Mouse (Mus musculus): Measurements from ENCODE around the gene Ddr1. TPM values are rescaled to one million over a fixed set of nuclear protein-coding genes. Genes with fewer than 3 reads are reported as not detected.

The Ddr1 gene
- polyA plus RNA-seq, 1 experiment from 2014 or later: 72.5 TPM

- peaks cover 37% of the 10 kb centered on the region for H3K4me1 ChIP-seq (replicated peaks; ENCODE audit: control insufficient read depth, insufficient read depth, low read length)
- 2% methylated on average over 16 of the region's 16 CpGs for WGBS
- peak overlapping the region; percentile 73 for H3K4me2 ChIP-seq (replicated peaks)
- H3K27me3 ChIP-seq (ENCODE audit: control insufficient read depth, insufficient read depth, low read length): no peaks in the 10 kb centered on the region
- peak overlapping the region; percentile 97 for H3K27ac ChIP-seq
- DNase-seq (ENCODE audit: low spot score) (peak; percentile 66), ATAC-seq (ENCODE audit: low FRiP score) (peak; percentile 65)
- H3K4me3 ChIP-seq (replicated peaks; ENCODE audit: low read length): peak overlapping the region; percentile 36
- peak overlapping the region; percentile 71 for H3K9ac ChIP-seq
- H3K9me3 ChIP-seq (ENCODE audit: control insufficient read depth, low read length): no peaks in the 10 kb centered on the region
- peaks cover 15% of the 10 kb centered on the region for H3K36me3 ChIP-seq (replicated peaks; ENCODE audit: control insufficient read depth, insufficient read depth)
These were observed 6.5 kb downstream of the Ddr1 start for GRCm38 (mm10) chr17:35697759-35698500.

- Histone ChIP-seq H3K4me1 (replicated peaks; ENCODE audit: control insufficient read depth, insufficient read depth, low read length) (peaks cover 35% of the 10 kb centered on the region), H3K36me3 (replicated peaks; ENCODE audit: control insufficient read depth, insufficient read depth) (peaks cover 20% of the 10 kb centered on the region), H3K27me3 (ENCODE audit: control insufficient read depth, insufficient read depth, low read length) (no peaks in the 10 kb centered on the region), H3K9me3 (ENCODE audit: control insufficient read depth, low read length) (no peaks in the 10 kb centered on the region), H3K9ac (peak overlapping the region; percentile 71), H3K4me3 (replicated peaks; ENCODE audit: low read length) (peak overlapping the region; percentile 36), H3K4me2 (replicated peaks) (peak overlapping the region; percentile 73), H3K27ac (peak overlapping the region; percentile 97)
- DNase-seq (ENCODE audit: low spot score) (no peak), ATAC-seq (ENCODE audit: low FRiP score) (no peak)
- WGBS: 15% methylated on average over 1 of the region's 1 CpGs
These were observed 7.0 kb downstream of the Ddr1 start for GRCm38 (mm10) chr17:35697429-35697758.

- peaks cover 27% of the 10 kb centered on the region for H3K36me3 ChIP-seq (replicated peaks; ENCODE audit: control insufficient read depth, insufficient read depth)
- no peaks in the 10 kb centered on the region for H3K27me3 ChIP-seq (ENCODE audit: control insufficient read depth, insufficient read depth, low read length)
- peak overlapping the region; percentile 97 for H3K27ac ChIP-seq
- no peaks in the 10 kb centered on the region for H3K9me3 ChIP-seq (ENCODE audit: control insufficient read depth, low read length)
- peak overlapping the region; percentile 73 for H3K4me2 ChIP-seq (replicated peaks)
- H3K9ac ChIP-seq: peak overlapping the region; percentile 71
- H3K4me1 ChIP-seq (replicated peaks; ENCODE audit: control insufficient read depth, insufficient read depth, low read length): peaks cover 34% of the 10 kb centered on the region
- no peak for ATAC-seq (ENCODE audit: low FRiP score)
- peak overlapping the region; percentile 36 for H3K4me3 ChIP-seq (replicated peaks; ENCODE audit: low read length)
- no peak for DNase-seq (ENCODE audit: low spot score)
- WGBS: 59% methylated on average over 6 of the region's 6 CpGs
These were observed 7.7 kb downstream of the Ddr1 start for GRCm38 (mm10) chr17:35696691-35697090.

GRCm38 (mm10) chr17:35695289-35695688, 9.1 kb downstream of the Ddr1 start:
- Histone ChIP-seq H3K4me3 (replicated peaks; ENCODE audit: low read length) (no peak overlapping the region), H3K9ac (no peak overlapping the region), H3K4me2 (replicated peaks) (no peak overlapping the region), H3K27me3 (ENCODE audit: control insufficient read depth, insufficient read depth, low read length) (no peaks in the 10 kb centered on the region), H3K36me3 (replicated peaks; ENCODE audit: control insufficient read depth, insufficient read depth) (peaks cover 41% of the 10 kb centered on the region), H3K27ac (no peak overlapping the region), H3K4me1 (replicated peaks; ENCODE audit: control insufficient read depth, insufficient read depth, low read length) (peaks cover 34% of the 10 kb centered on the region), H3K9me3 (ENCODE audit: control insufficient read depth, low read length) (no peaks in the 10 kb centered on the region)
- no peak for ATAC-seq (ENCODE audit: low FRiP score)
- DNase-seq (ENCODE audit: low spot score): no peak
- WGBS: 94% methylated on average over 2 of the region's 2 CpGs

GRCm38 (mm10) chr17:35693906-35694305, 10.5 kb downstream of the Ddr1 start:
- no peak for ATAC-seq (ENCODE audit: low FRiP score)
- Histone ChIP-seq H3K27me3 (ENCODE audit: control insufficient read depth, insufficient read depth, low read length) (no peaks in the 10 kb centered on the region), H3K36me3 (replicated peaks; ENCODE audit: control insufficient read depth, insufficient read depth) (peaks cover 55% of the 10 kb centered on the region), H3K9ac (no peak overlapping the region), H3K4me2 (replicated peaks) (no peak overlapping the region), H3K4me3 (replicated peaks; ENCODE audit: low read length) (no peak overlapping the region), H3K27ac (no peak overlapping the region), H3K4me1 (replicated peaks; ENCODE audit: control insufficient read depth, insufficient read depth, low read length) (peaks cover 25% of the 10 kb centered on the region), H3K9me3 (ENCODE audit: control insufficient read depth, low read length) (no peaks in the 10 kb centered on the region)
- whole genome bisulfite sequencing: 93% methylated on average over 5 of the region's 5 CpGs
- DNase-seq (ENCODE audit: low spot score): no peak

- WGBS: 83% methylated on average over 4 of the region's 4 CpGs
- H3K9me3 ChIP-seq (ENCODE audit: control insufficient read depth, low read length): no peaks in the 10 kb centered on the region
- no peak for DNase-seq (ENCODE audit: low spot score)
- H3K27ac ChIP-seq: no peak overlapping the region
- H3K4me3 ChIP-seq (replicated peaks; ENCODE audit: low read length): no peak overlapping the region
- no peaks in the 10 kb centered on the region for H3K27me3 ChIP-seq (ENCODE audit: control insufficient read depth, insufficient read depth, low read length)
- H3K4me1 ChIP-seq (replicated peaks; ENCODE audit: control insufficient read depth, insufficient read depth, low read length): peaks cover 10% of the 10 kb centered on the region
- H3K36me3 ChIP-seq (replicated peaks; ENCODE audit: control insufficient read depth, insufficient read depth): peaks cover 70% of the 10 kb centered on the region
- H3K4me2 ChIP-seq (replicated peaks): no peak overlapping the region
- no peak overlapping the region for H3K9ac ChIP-seq
- ATAC-seq (ENCODE audit: low FRiP score): no peak
These were observed 12.1 kb downstream of the Ddr1 start for GRCm38 (mm10) chr17:35692368-35692767.

GRCm38 (mm10) chr17:35691811-35692210, 12.6 kb downstream of the Ddr1 start:
- ATAC-seq (ENCODE audit: low FRiP score) (no peak), DNase-seq (ENCODE audit: low spot score) (no peak)
- Histone ChIP-seq H3K9me3 (ENCODE audit: control insufficient read depth, low read length) (no peaks in the 10 kb centered on the region), H3K27ac (no peak overlapping the region), H3K4me2 (replicated peaks) (no peak overlapping the region), H3K36me3 (replicated peaks; ENCODE audit: control insufficient read depth, insufficient read depth) (peaks cover 76% of the 10 kb centered on the region), H3K4me1 (replicated peaks; ENCODE audit: control insufficient read depth, insufficient read depth, low read length) (peaks cover 4% of the 10 kb centered on the region), H3K27me3 (ENCODE audit: control insufficient read depth, insufficient read depth, low read length) (no peaks in the 10 kb centered on the region), H3K9ac (no peak overlapping the region), H3K4me3 (replicated peaks; ENCODE audit: low read length) (no peak overlapping the region)
- 75% methylated on average over 4 of the region's 4 CpGs for WGBS

- Histone ChIP-seq H3K9me3 (ENCODE audit: control insufficient read depth, low read length) (no peaks in the 10 kb centered on the region), H3K4me1 (replicated peaks; ENCODE audit: control insufficient read depth, insufficient read depth, low read length) (no peaks in the 10 kb centered on the region), H3K4me2 (replicated peaks) (no peak overlapping the region), H3K27ac (no peak overlapping the region), H3K4me3 (replicated peaks; ENCODE audit: low read length) (no peak overlapping the region), H3K36me3 (replicated peaks; ENCODE audit: control insufficient read depth, insufficient read depth) (peaks cover 92% of the 10 kb centered on the region), H3K27me3 (ENCODE audit: control insufficient read depth, insufficient read depth, low read length) (no peaks in the 10 kb centered on the region), H3K9ac (no peak overlapping the region)
- DNase-seq (ENCODE audit: low spot score) (no peak), ATAC-seq (ENCODE audit: low FRiP score) (no peak)
- 88% methylated on average over 18 of the region's 18 CpGs for WGBS
These were observed 14.3 kb downstream of the Ddr1 start for GRCm38 (mm10) chr17:35689936-35690645.

- ATAC-seq (ENCODE audit: low FRiP score) (no peak), DNase-seq (ENCODE audit: low spot score) (no peak)
- H3K4me2 ChIP-seq (replicated peaks): no peak overlapping the region
- no peak overlapping the region for H3K27ac ChIP-seq
- 90% methylated on average over 25 of the region's 25 CpGs for WGBS
- H3K4me3 ChIP-seq (replicated peaks; ENCODE audit: low read length): no peak overlapping the region
- peaks cover 100% of the 10 kb centered on the region for H3K36me3 ChIP-seq (replicated peaks; ENCODE audit: control insufficient read depth, insufficient read depth)
- H3K9ac ChIP-seq: no peak overlapping the region
- no peaks in the 10 kb centered on the region for H3K4me1 ChIP-seq (replicated peaks; ENCODE audit: control insufficient read depth, insufficient read depth, low read length)
- no peaks in the 10 kb centered on the region for H3K9me3 ChIP-seq (ENCODE audit: control insufficient read depth, low read length)
- H3K27me3 ChIP-seq (ENCODE audit: control insufficient read depth, insufficient read depth, low read length): no peaks in the 10 kb centered on the region
These were observed 15.9 kb downstream of the Ddr1 start for GRCm38 (mm10) chr17:35688347-35689175.
